Mouse (Mus musculus) neural tube, embryonic 11.5 days (tissue): ENCODE results near the gene Lrfn4. TPM values are rescaled to one million over a fixed set of nuclear protein-coding genes. Genes with fewer than 3 reads are reported as not detected.

Experiments
- ATAC-seq: fragments of 200-750 bp; cut with Nextera tagmentation; 2 replicates; pipeline ENCODE4 v1.8.0; 2017; ENCODE audit warnings: moderate number of reproducible peaks, mild to moderate bottlenecking, moderate TSS enrichment, moderate library complexity; ENCODE audit not compliant: insufficient read depth, low FRiP score, low TSS enrichment
- DNase-seq: peaks from one replicate; pipeline ENCODE4 v3.0.0-alpha.2; 2015; ENCODE audit warnings: low spot score
- H3K27ac ChIP-seq: fragments of 300-500 bp; sonication (generic); 2 replicates; pipeline ENCODE4 v1.5.1; 2014; ENCODE audit warnings: low read depth, mild to moderate bottlenecking, low read length
- H3K27me3 ChIP-seq: fragments of 300-500 bp; sonication (generic); 2 replicates; pipeline ENCODE4 v1.6.1; 2014; ENCODE audit warnings: mild to moderate bottlenecking, low read length, mixed read lengths; ENCODE audit not compliant: control insufficient read depth, insufficient read depth
- H3K36me3 ChIP-seq: fragments of 300-500 bp; sonication (generic); 2 replicates; pipeline ENCODE4 v1.6.1; 2014; ENCODE audit warnings: mild to moderate bottlenecking, low read length, moderate library complexity, mixed read lengths; ENCODE audit not compliant: control insufficient read depth, insufficient read depth
- H3K4me1 ChIP-seq: fragments of 300-500 bp; sonication (generic); 2 replicates; pipeline ENCODE4 v1.6.1; 2014; ENCODE audit warnings: low read length, mixed read lengths; ENCODE audit not compliant: control insufficient read depth, insufficient read depth
- H3K4me2 ChIP-seq: fragments of 300-500 bp; sonication (generic); 2 replicates; pipeline ENCODE4 v1.6.1; 2014; ENCODE audit warnings: low read depth, mild to moderate bottlenecking, moderate library complexity
- H3K4me3 ChIP-seq: fragments of 300-500 bp; sonication (generic); 2 replicates; pipeline ENCODE4 v1.5.1; 2014; ENCODE audit warnings: low read depth, low read length
- H3K9ac ChIP-seq: fragments of 300-500 bp; sonication (generic); 2 replicates; pipeline ENCODE4 v1.6.1; 2014; ENCODE audit warnings: mild to moderate bottlenecking, low read length
- H3K9me3 ChIP-seq: fragments of 300-500 bp; sonication (generic); 2 replicates; pipeline ENCODE4 v1.6.1; 2016; ENCODE audit warnings: low read length; ENCODE audit not compliant: control insufficient read depth
- WGBS: fragments of 180-500 bp; shearing (Covaris S2); extraction: QIAGEN DNeasy Blood & Tissue Kit; methylation state at CpG from one replicate; pipeline ENCODE4 v1.1.7; 2014; 5-methylcytosine and 5-hydroxymethylcytosine counted together
- polyA plus RNA-seq: library from polyadenylated mRNA; unstranded; fragments of >200 nt; fragmentation: Nextera tagmentation; extraction: Ambion mirVana; gene quantifications from 2 replicates; pipeline ENCODE4 v1.2.1, GENCODE M21; 2014

Lrfn4 gene
- polyA plus RNA-seq, 1 experiment from 2014 or later, result 10.0 TPM

DNA sequence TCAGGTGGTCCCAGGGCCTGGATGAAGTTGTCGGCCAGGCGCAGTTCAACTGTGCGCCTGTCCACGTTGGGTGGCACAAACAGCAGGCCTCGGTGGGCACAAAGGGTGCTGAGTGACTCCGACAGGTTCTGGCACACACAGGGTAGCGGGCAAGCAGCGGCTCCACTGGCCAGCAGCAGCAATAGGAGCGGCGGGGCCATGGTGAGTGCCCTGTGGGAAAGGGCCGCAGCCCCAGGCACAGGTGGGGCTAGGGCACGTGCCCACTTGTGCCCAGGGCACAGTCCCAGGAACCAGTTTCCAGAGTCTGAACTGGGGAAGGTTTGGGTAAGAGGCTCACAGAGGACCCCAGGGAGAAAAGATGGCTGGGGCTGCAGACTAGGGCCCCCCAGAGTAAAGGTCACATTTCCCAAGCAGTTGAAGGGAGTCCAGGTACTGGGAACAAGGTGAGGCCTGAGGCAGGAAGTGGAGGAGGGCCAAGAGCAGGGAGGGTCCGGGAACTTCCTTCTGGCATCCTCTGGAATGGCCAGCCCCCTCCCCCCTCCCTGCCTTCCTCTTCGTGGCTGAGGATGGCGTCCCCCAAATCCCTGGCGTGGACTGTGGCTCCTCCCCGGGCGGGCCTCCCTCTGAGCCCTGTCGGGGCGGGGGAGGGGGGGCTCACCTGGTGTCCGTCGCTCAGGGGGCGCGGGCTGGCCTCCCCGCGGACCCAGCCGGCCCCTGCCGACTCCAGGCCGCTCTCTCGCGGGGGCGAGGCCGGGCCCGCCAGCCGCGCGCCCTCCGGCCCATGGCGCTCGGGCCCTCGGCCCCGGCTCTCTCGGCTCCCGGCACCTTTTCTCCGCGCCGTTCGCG is 939 bp downstream of the Lrfn4 start:
- H3K9me3 ChIP-seq, result no peaks in the 10 kb centered on the region
- peak overlapping the region; percentile 94 for H3K9ac ChIP-seq
- peak overlapping the region; percentile 79 for H3K4me2 ChIP-seq
- peaks cover 19% of the 10 kb centered on the region for H3K4me1 ChIP-seq
- DNase-seq, result peak; percentile 59
- no peaks in the 10 kb centered on the region for H3K27me3 ChIP-seq
- peak overlapping the region; percentile 87 for H3K27ac ChIP-seq
- whole genome bisulfite sequencing, result 22% methylated on average over 39 of the region's 49 CpGs
- H3K36me3 ChIP-seq, result peaks cover 5% of the 10 kb centered on the region
- ATAC-seq, result no peak
- peak overlapping the region; percentile 91 for H3K4me3 ChIP-seq

DNA sequence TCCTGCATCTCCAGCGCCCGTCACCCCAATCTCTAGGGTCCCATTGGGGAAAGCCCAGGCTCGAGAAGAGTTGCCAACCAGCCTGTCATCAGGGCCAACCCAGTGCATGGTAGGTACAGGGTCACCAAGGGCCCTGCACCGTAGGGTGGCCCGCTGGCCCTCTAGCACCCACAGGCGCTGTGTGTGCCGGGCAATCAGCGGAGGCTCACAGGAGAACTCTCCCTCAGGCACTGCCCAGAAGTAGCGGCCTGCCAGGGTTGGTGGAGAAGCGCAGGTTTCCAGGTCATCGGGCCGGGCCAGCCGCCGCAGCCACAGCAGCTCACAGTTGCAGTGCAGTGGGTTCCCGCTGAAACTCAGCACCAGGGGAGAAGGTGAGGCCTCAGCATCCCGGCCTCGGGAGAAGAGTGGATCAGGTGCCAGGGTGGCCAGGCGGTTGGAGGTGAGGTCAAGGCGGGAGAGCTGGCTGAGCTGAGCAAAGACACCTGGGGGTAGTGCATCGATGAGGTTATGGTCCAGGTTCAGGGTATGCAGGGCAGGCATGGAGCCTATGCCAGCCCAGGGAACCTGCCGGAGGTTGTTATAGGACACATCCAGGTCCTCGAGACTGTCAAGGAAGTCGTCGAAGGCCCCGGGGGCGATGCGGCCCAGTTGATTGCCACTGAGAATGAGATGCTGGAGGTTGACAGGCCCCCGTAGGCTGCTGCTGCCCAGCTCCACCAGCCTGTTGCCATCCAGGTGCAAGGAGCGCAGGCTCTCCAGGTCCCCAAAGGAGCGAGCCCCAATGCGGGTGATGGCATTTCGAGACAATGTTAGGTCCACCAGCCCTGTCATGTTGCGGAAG is 1.8 kb downstream of the Lrfn4 start:
- ATAC-seq (no peak), DNase-seq (no peak)
- Histone ChIP-seq H3K27me3 (no peaks in the 10 kb centered on the region), H3K27ac (no peak overlapping the region), H3K4me3 (peak overlapping the region; percentile 91; the same call in 1 of the 2 replicates), H3K9me3 (no peaks in the 10 kb centered on the region), H3K36me3 (peaks cover 5% of the 10 kb centered on the region), H3K4me1 (peaks cover 19% of the 10 kb centered on the region), H3K4me2 (peak overlapping the region; percentile 79), H3K9ac (no peak overlapping the region; the same call in 1 of the 2 replicates)
- WGBS, result 92% methylated on average over 33 of the region's 33 CpGs

DNA sequence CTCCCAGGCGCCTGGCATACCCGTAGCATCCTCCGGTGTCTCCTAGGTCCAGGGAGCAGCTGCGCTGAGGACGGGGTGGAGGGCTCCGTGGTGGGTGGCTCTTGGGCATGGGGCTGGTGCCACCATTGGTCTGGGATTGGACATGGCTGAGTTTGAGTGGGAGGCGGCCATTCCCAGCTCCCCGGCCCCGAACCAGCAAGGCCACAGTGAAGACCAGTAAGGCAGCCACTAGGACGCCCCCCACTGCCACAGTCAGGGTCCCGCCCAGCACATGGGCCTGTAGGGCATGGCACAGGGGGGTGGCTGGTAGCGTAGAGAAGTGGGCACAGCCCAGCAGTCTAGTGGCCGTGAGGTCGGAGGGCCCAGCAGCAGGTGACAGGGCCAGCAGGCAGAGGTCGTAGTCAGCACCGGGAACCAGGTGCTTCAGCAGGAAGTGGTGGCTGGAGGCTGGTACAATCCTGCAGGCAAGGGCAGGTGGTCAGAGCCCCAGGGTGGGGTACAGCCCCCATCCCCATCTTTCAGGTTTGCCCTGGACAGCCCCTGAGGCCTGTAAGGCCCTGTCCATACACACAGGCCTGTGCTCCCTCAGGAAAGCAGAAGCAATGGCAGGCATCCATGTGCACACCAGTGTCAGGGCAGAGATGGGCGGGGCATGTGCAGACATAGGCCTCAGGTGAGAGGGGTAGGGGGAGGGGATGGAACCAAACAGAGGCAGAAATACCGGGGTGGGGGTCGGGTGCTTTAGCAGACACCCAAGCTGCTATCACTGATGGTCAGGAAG is 3.1 kb downstream of the Lrfn4 start:
- Histone ChIP-seq H3K4me1 (peaks cover 19% of the 10 kb centered on the region), H3K9ac (no peak overlapping the region), H3K4me2 (no peak overlapping the region), H3K27me3 (no peaks in the 10 kb centered on the region), H3K4me3 (no peak overlapping the region), H3K36me3 (peaks cover 5% of the 10 kb centered on the region), H3K9me3 (no peaks in the 10 kb centered on the region), H3K27ac (no peak overlapping the region)
- DNase-seq, result no peak
- no peak for ATAC-seq
- 91% methylated on average over 19 of the region's 19 CpGs for WGBS

DNA sequence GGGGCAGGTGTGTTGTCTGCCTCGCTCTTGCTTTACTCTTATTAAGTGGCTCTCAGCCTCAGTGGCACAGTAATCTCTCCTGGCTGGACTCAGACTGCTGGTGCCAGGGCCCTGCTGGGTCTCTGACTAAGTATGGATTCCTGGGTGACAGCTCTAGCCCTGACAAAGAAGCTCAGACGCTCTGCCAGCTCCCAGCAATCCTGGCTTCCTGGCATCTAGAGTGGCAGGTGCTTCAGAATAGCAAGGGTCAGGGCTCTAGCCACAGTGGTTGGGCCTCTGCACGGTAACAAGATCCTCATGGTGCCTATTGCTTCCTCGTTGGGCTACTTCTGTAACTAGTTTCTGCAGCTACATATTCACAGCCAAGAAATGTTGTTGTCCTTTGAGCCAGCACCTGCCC is 5.4 kb downstream of the Lrfn4 start:
- DNase-seq, result no peak
- WGBS, result 71% methylated on average over 4 of the region's 4 CpGs
- peaks cover 15% of the 10 kb centered on the region for H3K4me1 ChIP-seq

DNA sequence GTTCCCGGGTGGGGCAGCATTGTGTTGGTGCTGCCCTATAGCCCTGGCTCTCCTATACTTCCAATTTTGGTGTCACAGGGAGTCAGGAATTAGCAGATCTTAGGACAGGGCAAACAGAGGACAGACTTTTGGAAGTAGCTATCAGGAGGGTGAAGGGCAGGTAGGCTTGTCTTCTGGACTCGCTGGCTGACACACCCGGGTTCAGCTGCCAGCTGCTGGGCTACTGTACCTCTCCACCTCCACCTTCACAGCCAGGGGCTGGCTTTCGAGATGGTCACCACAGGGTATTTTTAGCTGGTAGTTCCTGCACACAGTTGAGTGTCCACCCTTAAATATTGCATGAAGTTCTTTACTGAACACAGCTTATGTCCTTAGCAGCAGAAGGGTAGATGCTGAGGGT is 7.0 kb downstream of the Lrfn4 start:
- ATAC-seq (no peak), DNase-seq (no peak)
- H3K4me2 ChIP-seq, result no peak overlapping the region
- peaks cover 4% of the 10 kb centered on the region; the same call in 1 of the 2 replicates for H3K4me1 ChIP-seq
- no peaks in the 10 kb centered on the region for H3K27me3 ChIP-seq
- H3K9ac ChIP-seq, result no peak overlapping the region
- H3K9me3 ChIP-seq, result no peaks in the 10 kb centered on the region
- peaks cover 5% of the 10 kb centered on the region for H3K36me3 ChIP-seq
- WGBS, result 86% methylated on average over 4 of the region's 4 CpGs
- no peak overlapping the region for H3K27ac ChIP-seq
- H3K4me3 ChIP-seq, result no peak overlapping the region

More for the DNA sequence above, 5.4 kb downstream of the Lrfn4 start:
- ATAC-seq, result no peak
- Histone ChIP-seq H3K9me3 (no peaks in the 10 kb centered on the region), H3K4me2 (no peak overlapping the region), H3K27me3 (no peaks in the 10 kb centered on the region), H3K4me3 (no peak overlapping the region), H3K36me3 (peaks cover 5% of the 10 kb centered on the region), H3K9ac (no peak overlapping the region), H3K27ac (no peak overlapping the region)

DNA sequence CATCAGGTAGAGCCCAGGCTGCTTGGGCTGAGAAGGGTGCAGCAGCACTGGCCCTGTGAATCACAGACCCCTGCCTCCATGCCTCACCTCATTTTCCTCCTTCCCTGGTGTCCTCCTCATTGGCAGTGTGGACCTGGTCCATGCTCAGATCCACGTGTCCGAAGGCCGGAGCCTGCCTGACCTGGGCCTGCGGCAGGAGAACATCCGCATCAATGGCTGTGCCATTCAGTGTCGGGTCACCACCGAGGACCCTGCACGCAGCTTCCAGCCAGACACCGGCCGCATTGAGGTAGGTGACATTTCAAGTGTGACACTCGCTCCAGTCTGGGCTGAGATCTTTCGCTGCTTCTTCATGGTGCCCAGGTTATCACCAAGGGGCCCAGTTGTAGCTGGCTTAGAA is 8.1 kb downstream of the Lrfn4 start:
- Histone ChIP-seq H3K4me3 (no peak overlapping the region), H3K27me3 (no peaks in the 10 kb centered on the region), H3K4me2 (no peak overlapping the region), H3K9ac (no peak overlapping the region), H3K9me3 (no peaks in the 10 kb centered on the region), H3K36me3 (peaks cover 3% of the 10 kb centered on the region; the same call in 1 of the 2 replicates), H3K4me1 (no peaks in the 10 kb centered on the region; the same call in 1 of the 2 replicates), H3K27ac (no peak overlapping the region)
- ATAC-seq (no peak), DNase-seq (no peak)
- 87% methylated on average over 12 of the region's 12 CpGs for WGBS

DNA sequence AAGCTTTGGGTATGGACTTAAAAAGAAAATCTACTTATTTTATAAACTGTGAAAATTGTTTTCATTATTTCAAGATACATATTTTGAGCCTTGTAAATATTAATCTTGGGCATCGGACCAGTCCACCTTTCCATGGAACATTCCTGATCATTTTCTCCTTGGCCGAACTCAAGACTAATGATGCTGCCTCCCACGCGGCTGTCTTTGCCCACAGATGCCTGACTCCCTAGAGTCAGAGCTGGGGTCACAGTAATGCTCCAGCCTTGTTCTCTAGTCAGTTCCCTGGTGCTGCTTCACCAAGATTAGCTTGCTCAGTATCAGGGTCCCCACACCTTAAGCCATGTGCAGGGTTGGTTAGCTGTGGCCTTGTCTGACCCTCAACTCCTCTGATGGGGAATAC is 9.8 kb downstream of the Lrfn4 start:
- Histone ChIP-seq H3K9ac (no peak overlapping the region), H3K9me3 (no peaks in the 10 kb centered on the region), H3K4me1 (no peaks in the 10 kb centered on the region; the same call in 1 of the 2 replicates), H3K4me2 (no peak overlapping the region), H3K36me3 (no peaks in the 10 kb centered on the region), H3K4me3 (no peak overlapping the region), H3K27me3 (no peaks in the 10 kb centered on the region), H3K27ac (no peak overlapping the region)
- no peak for DNase-seq
- ATAC-seq, result no peak
- WGBS, result 89% methylated on average over 4 of the region's 4 CpGs
